Mouse (Mus musculus) forebrain, postnatal 0 days (tissue): Measurements from ENCODE around the gene Tfap4. TPM values are rescaled to one million over a fixed set of nuclear protein-coding genes. Genes with fewer than 3 reads are reported as not detected.

Experiments used
- ATAC-seq: fragments of 200-750 bp; cut with Nextera tagmentation; 2 replicates; pipeline ENCODE4 v1.8.0; 2017; ENCODE audit warnings: mild to moderate bottlenecking, moderate library complexity
- DNase-seq: peaks from one replicate; pipeline ENCODE4 v3.0.0-alpha.2; 2015
- H3K27ac ChIP-seq: fragments of 300-500 bp; sonication (generic); 2 replicates; pipeline ENCODE4 v1.5.1; 2014; ENCODE audit warnings: low read depth, mild to moderate bottlenecking, antibody characterized with exemption, low read length, moderate library complexity, mixed read lengths
- H3K27me3 ChIP-seq: fragments of 300-500 bp; sonication (generic); 2 replicates; pipeline ENCODE4 v1.6.1; 2014; ENCODE audit warnings: mild to moderate bottlenecking, low read length, mixed read lengths; ENCODE audit not compliant: insufficient read depth
- H3K36me3 ChIP-seq: fragments of 300-500 bp; sonication (generic); 2 replicates; pipeline ENCODE4 v1.6.1; 2014; ENCODE audit warnings: mild to moderate bottlenecking, moderate library complexity; ENCODE audit not compliant: insufficient read depth
- H3K4me1 ChIP-seq: fragments of 300-500 bp; sonication (generic); 2 replicates; pipeline ENCODE4 v1.6.1; 2014; ENCODE audit warnings: antibody characterized with exemption; ENCODE audit not compliant: insufficient read depth
- H3K4me2 ChIP-seq: fragments of 300-500 bp; sonication (generic); 2 replicates; pipeline ENCODE4 v1.6.1; 2014; ENCODE audit warnings: low read depth, mild to moderate bottlenecking, moderate library complexity
- H3K4me3 ChIP-seq: fragments of 300-500 bp; sonication (generic); 2 replicates; pipeline ENCODE4 v1.5.1; 2014; ENCODE audit warnings: low read depth, low read length, mixed read lengths
- H3K9ac ChIP-seq: fragments of 300-500 bp; sonication (generic); 2 replicates; pipeline ENCODE4 v1.6.1; 2014; ENCODE audit warnings: mild to moderate bottlenecking
- H3K9me3 ChIP-seq: fragments of 300-500 bp; sonication (generic); 2 replicates; pipeline ENCODE4 v1.6.1; 2016; ENCODE audit warnings: low read length
- CTCF ChIP-seq: sonication (generic); IDR thresholded peaks from 2 replicates; pipeline ENCODE4 v1.5.1; 2016; ENCODE audit warnings: antibody characterized with exemption, control low read depth, low read depth
- WGBS: fragments of 180-500 bp; shearing (Covaris S2); extraction: QIAGEN DNeasy Blood & Tissue Kit; methylation state at CpG from one replicate; pipeline ENCODE4 v1.1.7; 2014; 5-methylcytosine and 5-hydroxymethylcytosine counted together
- polyA plus RNA-seq: library from polyadenylated mRNA; unstranded; fragments of >200 nt; fragmentation: Nextera tagmentation; extraction: Ambion mirVana; gene quantifications from 2 replicates; pipeline ENCODE4 v1.2.1, GENCODE M21; 2015
- total RNA-seq: library from RNA; depleted of rRNA; stranded (reverse); fragments of >200 nt; gene quantifications from 2 replicates; pipeline ENCODE4 v1.2.3, GENCODE M21; 2014

Gene Tfap4
- total and polyA plus RNA-seq, 2 experiments from 2014 or later = 8.0 to 10.2 TPM

DNA sequence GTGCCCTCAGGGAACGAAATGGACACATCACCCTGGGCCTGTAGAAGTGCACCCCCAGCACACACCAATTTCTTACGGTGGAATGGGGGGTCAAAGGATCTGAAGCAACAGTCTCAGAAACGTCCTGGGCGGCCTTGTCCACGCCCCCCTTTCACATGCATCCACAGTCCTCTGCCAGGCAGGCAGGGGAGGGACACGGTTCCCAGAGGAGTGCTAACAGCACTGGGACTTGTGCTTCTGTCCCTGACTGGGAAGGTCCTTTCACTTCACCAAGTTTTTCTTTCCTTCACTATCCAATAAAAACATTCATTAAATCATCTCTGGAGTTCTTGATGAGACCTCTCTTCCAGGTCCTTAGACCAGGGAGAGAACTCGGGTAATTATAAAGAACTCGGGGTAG, 39.0 kb downstream of the Tfap4 start:
- H3K9ac ChIP-seq = no peak overlapping the region
- no peaks in the 10 kb centered on the region for H3K27me3 ChIP-seq
- H3K36me3 ChIP-seq = no peaks in the 10 kb centered on the region
- no peak for TF ChIP-seq CTCF
- no peak overlapping the region for H3K4me3 ChIP-seq
- 76% methylated on average over 8 of the region's 8 CpGs for WGBS
- no peak for DNase-seq
- no peak overlapping the region for H3K4me2 ChIP-seq
- H3K27ac ChIP-seq = no peak overlapping the region
- ATAC-seq = no peak
- H3K4me1 ChIP-seq = no peaks in the 10 kb centered on the region
- H3K9me3 ChIP-seq = no peaks in the 10 kb centered on the region

DNA sequence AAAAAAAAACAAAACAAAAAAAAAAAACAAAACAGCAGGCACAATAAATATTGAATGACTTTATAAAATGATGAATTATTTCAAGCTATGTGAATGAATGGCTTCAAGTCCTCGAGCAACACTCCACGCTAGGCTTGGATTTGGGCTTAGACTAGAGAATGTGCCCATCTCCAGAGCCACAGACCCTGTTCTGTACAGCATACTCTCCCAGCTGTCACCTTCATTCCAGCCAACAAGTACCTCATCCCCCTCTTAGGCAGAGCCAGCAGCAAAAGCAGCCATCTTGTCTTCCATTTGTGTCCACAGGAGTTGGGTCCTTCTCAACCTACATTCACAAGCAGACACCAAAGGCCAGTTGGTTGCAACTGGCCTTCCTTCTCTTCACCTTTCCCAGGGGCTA, 39.8 kb downstream of the Tfap4 start:
- no peaks in the 10 kb centered on the region for H3K4me1 ChIP-seq
- H3K9ac ChIP-seq = no peak overlapping the region
- no peak overlapping the region for H3K27ac ChIP-seq
- TF ChIP-seq CTCF = no peak
- H3K27me3 ChIP-seq = no peaks in the 10 kb centered on the region
- H3K4me2 ChIP-seq = no peak overlapping the region
- no peaks in the 10 kb centered on the region for H3K9me3 ChIP-seq
- H3K4me3 ChIP-seq = no peak overlapping the region
- 75% methylated on average over 2 of the region's 2 CpGs for WGBS
- no peak for ATAC-seq
- H3K36me3 ChIP-seq = no peaks in the 10 kb centered on the region
- DNase-seq = no peak

DNA sequence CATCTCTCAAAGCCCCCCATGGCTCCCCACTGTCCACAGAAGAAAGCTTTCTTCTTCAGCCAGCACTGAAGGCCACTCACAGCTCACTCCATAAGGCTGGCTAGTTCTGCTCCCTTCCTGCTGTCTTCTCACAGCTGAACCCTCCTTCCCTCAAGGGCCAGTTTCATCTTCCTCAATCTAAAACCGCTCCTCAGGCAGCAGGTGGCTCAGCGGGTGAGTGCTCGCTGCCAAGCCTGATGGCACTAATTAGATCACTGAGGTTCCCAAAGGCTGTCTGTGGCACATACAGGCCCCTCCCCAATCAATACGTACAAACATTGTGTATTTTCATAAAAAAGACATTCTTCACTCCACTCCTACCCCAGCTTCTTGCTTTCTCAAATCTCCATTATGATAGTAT, 40.5 kb downstream of the Tfap4 start:
- H3K27me3 ChIP-seq = no peaks in the 10 kb centered on the region
- H3K4me2 ChIP-seq = no peak overlapping the region
- no peaks in the 10 kb centered on the region for H3K36me3 ChIP-seq
- no peaks in the 10 kb centered on the region for H3K9me3 ChIP-seq
- no peak overlapping the region for H3K4me3 ChIP-seq
- H3K9ac ChIP-seq = no peak overlapping the region
- no peaks in the 10 kb centered on the region for H3K4me1 ChIP-seq
- H3K27ac ChIP-seq = no peak overlapping the region
- no peak for TF ChIP-seq CTCF
- ATAC-seq (no peak), DNase-seq (no peak)
- 46% methylated on average over 4 of the region's 4 CpGs for WGBS

DNA sequence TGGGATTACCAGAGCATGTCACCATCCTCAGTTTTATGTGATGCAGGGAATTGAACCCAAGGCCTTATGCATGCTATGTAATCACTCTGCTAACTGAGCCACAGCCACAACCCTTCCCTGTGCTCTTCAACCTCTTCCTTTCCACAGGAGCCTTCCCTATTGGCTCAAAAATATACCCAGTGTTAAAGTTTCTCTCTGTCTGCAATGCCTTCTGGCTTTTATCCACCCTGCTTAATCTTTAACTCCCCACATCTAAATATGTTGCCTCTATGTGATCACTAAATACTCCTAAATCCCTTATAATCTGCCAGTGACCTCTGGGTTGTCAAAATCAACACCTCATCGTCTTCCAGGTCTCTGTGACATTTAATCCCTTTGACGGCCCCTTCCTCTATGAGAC, 41.7 kb downstream of the Tfap4 start:
- 80% methylated on average over 2 of the region's 2 CpGs for WGBS

DNA sequence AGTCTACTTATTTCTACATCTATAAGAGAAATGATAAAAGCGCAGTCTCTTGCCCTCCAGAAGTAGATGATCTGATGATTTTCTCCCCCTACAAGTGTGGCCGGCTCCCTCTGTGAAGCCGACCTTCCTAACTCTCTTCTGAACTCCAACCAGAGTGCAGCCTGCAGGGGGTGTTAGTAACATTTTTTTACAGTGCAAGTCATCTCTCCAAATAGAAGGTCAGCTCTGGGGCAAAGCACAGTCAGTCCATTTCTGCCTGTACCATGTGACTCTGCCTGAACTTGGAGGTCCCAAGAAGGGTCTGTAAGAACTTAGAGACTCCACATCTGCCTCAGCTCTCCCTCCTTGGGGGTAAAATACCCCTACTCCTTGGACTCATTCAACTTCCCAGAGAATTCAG, 45.3 kb downstream of the Tfap4 start:
- DNase-seq = no peak
- no peak overlapping the region for H3K4me2 ChIP-seq
- no peak overlapping the region for H3K4me3 ChIP-seq
- no peaks in the 10 kb centered on the region for H3K9me3 ChIP-seq
- ATAC-seq = no peak
- no peak overlapping the region for H3K27ac ChIP-seq
- WGBS = 90% methylated on average over 3 of the region's 3 CpGs
- TF ChIP-seq CTCF = no peak
- H3K27me3 ChIP-seq = no peaks in the 10 kb centered on the region
- no peak overlapping the region for H3K9ac ChIP-seq
- H3K4me1 ChIP-seq = no peaks in the 10 kb centered on the region
- H3K36me3 ChIP-seq = no peaks in the 10 kb centered on the region

More for the DNA sequence above, 41.7 kb downstream of the Tfap4 start:
- H3K27ac ChIP-seq = no peak overlapping the region
- no peak for TF ChIP-seq CTCF
- no peak for ATAC-seq
- no peak overlapping the region for H3K4me2 ChIP-seq
- no peaks in the 10 kb centered on the region for H3K27me3 ChIP-seq
- no peaks in the 10 kb centered on the region for H3K9me3 ChIP-seq
- no peaks in the 10 kb centered on the region for H3K4me1 ChIP-seq
- no peaks in the 10 kb centered on the region for H3K36me3 ChIP-seq
- no peak overlapping the region for H3K4me3 ChIP-seq
- H3K9ac ChIP-seq = no peak overlapping the region
- DNase-seq = no peak

DNA sequence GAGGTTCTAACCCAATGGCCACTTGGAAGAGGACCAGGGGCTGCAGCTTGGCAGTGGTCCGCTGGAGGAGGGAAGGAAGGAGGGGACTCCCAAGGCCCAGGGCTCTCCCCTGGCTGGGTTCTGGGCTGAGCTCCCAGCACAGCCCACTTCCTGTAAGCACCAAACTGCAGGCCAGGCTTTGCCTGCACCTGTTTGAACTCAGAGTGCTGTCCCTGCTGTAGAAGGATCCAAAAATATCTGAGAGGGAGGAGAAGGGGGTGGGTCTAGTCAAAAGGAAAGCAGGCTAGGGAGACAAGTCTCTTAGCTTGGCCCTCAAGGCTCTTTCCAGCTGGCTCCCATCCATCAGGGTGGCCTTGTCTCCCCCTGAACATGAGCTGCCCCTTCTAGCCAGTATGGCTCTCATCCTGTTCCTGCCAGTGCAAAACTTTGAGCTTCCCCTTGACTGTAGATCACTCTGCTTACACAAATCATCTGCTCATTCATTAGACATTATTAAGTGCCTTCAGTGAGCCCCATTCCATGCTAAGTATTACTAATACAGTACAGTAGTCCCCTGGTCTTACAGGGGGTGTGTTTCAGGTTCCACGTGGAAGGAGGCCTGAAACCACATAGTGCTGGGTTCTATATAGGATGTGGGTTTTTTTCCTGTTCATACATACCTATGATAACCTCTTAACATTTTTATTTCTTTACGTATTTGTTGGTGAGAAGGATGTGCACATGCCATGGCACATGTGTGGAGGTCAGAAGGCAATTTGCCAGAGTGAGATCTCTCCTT, 46.8 kb downstream of the Tfap4 start:
- Histone ChIP-seq H3K27ac (no peak overlapping the region), H3K36me3 (no peaks in the 10 kb centered on the region), H3K9ac (no peak overlapping the region), H3K27me3 (no peaks in the 10 kb centered on the region), H3K9me3 (no peaks in the 10 kb centered on the region), H3K4me3 (no peak overlapping the region), H3K4me1 (no peaks in the 10 kb centered on the region), H3K4me2 (no peak overlapping the region)
- TF ChIP-seq CTCF = no peak
- DNase-seq (peak; percentile 22), ATAC-seq (peak; percentile 67; the same call in 1 of the 2 replicates)
- WGBS = 70% methylated on average over 3 of the region's 3 CpGs

DNA sequence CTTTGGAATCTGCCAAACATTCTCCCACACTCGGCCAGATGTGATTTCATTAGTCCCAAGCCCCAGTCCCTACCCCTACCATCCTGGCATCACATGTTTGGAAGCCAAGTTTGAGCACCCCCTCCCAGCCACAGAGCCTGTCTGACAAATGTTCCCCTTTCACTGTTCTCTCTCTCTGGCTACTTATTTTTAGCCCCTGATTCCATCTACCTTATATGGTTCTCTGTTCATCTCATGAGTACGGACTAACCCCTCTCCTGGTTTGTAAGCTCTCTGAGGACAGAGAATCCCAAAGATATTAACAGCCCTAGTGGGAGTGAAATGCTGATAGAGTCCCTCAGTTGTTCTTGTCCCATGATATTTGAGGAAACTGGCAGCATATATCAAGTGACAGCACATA, 48.3 kb downstream of the Tfap4 start:
- H3K4me1 ChIP-seq = no peaks in the 10 kb centered on the region
- 82% methylated on average over 2 of the region's 2 CpGs for WGBS

More for the DNA sequence above, 48.3 kb downstream of the Tfap4 start:
- no peak overlapping the region for H3K4me3 ChIP-seq
- H3K36me3 ChIP-seq = no peaks in the 10 kb centered on the region
- no peak for TF ChIP-seq CTCF
- ATAC-seq (no peak), DNase-seq (no peak)
- H3K27ac ChIP-seq = no peak overlapping the region
- no peaks in the 10 kb centered on the region for H3K27me3 ChIP-seq
- no peak overlapping the region for H3K4me2 ChIP-seq
- no peaks in the 10 kb centered on the region for H3K9me3 ChIP-seq
- no peak overlapping the region for H3K9ac ChIP-seq
